Mouse (Mus musculus) naive thymus-derived CD4-positive, alpha-beta T cell, adult 2 months (primary cell): ENCODE data around the gene Rpgrip1l.

ENCODE experiments used
- DNase-seq: peaks from one replicate; pipeline ENCODE4 v3.0.0-alpha.2; 2011; ENCODE audit warnings: low read depth

Rpgrip1l gene

GRCm38 (mm10) chr8:91273493-91273892, 39.6 kb downstream of the Rpgrip1l start:
- no peak for DNase-seq

GRCm38 (mm10) chr8:91269374-91269958, 43.6 kb downstream of the Rpgrip1l start:
- DNase-seq = no peak

DNA sequence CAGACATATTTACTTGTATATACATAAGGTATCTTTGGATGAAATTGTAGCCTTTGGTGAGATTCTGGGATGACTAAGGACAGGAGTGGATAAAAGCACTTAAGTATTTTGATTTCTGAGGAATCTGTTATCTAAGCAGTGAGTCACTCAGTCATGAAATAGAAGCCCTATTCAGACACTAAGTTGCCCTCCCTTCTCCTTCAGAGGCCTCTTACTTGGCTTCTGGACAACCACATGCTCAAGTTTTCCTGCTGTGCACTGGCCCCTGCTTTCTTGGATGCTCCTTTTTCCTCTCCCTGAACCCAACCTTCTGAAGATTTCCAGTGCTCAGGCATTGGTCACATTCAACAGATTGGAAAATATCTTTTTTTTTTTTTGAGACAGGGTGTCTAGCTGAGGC, 48.5 kb downstream of the Rpgrip1l start:
- no peak for DNase-seq

GRCm38 (mm10) chr8:91263939-91264338, 49.1 kb downstream of the Rpgrip1l start:
- DNase-seq = no peak

GRCm38 (mm10) chr8:91261598-91261997, 51.5 kb downstream of the Rpgrip1l start:
- DNase-seq = no peak

DNA sequence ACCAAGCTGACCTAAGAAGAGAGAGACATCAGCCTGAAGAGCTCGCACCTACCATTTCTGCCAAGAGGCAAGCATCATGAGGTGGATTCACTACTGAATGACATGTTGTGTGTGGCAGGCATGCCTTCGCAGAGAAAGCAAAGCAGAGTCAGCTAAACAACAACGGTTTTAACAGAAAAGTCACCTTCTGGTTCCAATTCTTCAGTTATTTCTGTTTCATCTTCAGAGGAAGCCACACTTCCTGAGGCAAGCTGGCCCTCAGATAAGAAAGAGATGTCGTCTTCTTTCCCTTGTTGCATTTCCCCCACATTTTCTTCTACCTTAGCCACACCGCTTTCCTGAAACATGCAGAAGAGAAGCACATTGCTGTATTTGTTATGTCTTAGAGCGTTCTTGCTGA, 62.1 kb downstream of the Rpgrip1l start:
- DNase-seq = peak; percentile 10

GRCm38 (mm10) chr8:91249758-91250466, 63.1 kb downstream of the Rpgrip1l start:
- DNase-seq = no peak

DNA sequence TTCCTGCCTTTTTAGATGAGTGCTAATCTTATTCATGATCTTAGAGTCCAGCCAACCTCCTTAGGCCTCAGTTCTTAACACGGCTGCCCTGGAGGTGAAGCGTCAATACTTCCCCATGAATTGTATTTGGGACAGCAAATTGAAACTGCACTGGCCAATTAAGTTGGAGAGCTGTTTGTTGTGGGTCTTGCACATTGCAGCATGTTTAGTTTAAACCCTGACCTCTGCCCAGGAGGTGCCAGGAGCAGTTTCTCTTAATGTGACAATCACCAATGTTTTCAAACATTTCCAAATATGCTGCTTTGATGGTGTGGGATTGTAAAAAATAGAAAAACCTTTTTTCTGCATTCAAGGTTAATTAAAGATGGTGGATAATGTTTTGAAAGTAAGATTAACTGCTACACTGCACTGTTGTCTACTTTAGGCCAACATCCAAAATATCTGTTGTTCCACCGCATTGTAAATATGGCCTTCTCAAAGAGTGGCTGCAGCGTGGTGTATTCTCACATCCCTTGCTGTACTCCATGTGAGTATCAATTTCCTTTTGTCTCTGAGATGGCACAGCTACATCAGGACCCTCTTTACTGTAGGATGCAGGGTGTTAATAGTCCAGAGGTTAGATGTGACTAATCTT, 67.1 kb downstream of the Rpgrip1l start:
- no peak for DNase-seq

DNA sequence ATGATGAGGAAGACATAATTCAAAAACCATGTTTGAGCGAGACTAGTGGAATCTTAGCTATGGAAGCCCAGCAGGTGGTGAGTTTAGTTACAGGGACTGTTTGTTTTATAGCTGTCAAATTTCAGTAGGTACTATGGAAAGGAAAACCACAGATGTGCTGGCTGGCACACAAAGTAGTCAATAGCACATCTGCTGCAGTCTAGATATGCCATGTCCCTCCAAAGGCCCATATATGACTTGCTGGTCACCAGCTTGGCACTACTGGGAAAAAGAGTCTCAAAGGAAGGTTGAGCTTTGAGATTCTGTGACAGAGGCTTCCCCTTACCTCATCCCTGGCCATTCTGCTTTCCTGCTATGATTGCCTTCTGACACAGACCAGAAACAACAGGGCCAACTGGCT, 70.3 kb downstream of the Rpgrip1l start:
- DNase-seq = no peak

- DNase-seq = no peak
Measured at GRCm38 (mm10) chr8:91241873-91242519, 71.1 kb downstream of the Rpgrip1l start.

DNA sequence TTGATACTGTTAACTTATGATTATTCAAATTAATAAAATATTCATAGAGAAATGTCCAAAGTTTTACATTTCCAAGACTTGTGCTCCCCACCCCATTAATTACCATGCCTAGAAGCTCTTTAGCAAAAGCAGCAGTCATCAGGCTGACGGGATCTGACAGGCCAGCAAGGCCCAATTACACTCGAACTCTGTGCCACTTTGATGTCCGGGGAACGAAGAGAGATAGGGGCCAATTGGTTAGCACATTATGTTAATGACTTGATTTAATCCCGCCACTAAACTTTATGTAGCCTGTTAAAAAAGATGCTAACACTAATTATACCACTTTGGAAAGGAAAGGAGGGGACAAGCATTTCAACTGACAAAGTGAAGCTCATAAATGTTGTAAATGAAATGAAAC, 71.7 kb downstream of the Rpgrip1l start:
- no peak for DNase-seq

DNA sequence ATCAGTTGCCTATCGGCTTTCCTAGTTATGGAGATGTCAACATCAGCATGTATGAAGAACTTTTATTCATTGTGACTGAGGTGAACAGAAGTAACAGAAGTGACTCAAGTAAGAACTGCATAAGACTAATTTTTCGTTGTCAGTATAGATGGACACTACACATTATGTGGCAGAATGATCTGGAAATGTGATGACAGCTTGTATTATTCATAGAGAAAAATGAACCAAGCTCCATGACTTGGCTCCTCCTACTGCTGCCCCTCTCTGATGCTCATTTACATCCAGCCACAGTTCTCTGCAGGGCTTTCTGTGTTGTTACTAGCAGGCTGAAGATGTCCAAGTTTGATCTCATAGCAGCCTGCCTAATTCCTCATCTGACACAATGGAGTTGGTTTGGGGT, 75.9 kb downstream of the Rpgrip1l start:
- no peak for DNase-seq

DNA sequence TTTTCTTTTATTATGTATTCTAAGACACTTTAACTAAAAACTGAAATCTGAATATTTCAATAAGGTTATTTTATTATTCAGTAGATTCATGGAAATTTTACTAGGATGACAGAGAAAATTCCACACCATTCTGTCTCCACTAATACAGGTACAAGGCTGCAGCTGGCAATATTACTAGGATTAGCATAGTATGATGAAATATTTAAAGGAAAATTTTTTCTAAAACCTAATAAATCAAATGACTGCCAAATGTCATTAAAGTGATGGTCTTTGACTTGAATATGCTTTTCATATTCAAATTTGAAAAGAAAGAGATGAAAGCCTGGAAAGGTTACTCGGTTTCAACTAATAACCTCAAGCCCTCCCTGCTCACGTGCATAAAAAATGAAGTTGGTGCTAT, 79.0 kb downstream of the Rpgrip1l start:
- DNase-seq = no peak

- no peak for DNase-seq
Measured at GRCm38 (mm10) chr8:91227421-91227841, 85.6 kb downstream of the Rpgrip1l start.

DNA sequence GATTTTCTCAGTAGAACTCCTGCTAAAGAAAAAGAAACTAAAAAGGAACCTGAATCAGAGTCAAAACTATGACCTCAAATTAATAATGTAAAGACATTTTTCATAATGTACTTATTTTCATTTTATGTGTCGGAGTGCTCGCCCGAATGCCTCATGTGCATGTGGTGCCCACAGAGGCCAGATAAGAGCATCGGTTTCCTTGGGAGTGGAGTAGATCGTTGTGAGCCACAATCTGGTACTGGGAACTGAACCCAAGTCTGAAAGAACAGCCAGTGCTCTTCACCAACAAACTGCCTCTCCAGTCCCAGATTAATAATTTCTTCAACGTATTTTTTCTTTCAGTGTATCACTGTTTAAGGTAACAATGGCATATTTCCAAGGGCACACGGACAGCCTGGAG, 88.8 kb downstream of the Rpgrip1l start:
- DNase-seq = no peak

DNA sequence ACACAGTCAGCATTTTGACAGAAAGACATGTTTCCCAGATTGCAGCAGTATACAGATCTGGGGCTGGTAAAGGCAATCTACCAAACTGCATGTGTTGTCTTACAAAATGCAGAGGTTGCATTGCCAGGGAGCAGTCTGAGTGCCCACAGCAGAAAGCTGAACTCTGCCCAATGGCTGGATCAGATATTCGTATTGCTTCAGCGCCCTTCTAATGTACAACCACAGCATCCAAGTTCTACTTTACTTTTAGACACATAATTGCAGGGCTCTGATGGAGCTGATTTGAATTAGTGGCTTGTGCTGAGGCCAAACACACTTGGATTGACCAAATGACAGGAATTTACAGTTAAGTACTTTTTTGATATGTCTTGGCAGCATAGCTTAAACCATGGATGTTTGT, 91.2 kb downstream of the Rpgrip1l start:
- no peak for DNase-seq

DNA sequence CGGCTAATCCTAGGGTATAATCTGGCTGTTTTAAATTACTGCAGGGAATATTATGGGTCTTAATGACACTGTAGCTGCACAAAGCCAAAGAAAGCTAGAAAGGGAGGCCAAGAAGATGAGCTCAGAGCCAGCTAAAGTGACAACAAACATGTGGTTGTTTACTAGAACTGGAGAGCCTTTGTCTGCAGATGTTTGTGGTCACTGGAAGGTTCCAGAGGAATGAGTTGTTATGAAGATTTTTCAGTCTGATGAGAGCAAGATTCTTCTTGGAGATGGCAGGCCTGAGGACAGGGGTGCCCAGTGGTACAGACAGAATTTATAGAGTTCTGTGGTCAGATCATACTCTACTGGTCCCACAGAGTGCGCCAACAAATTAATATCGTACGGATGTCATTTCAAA, 94.8 kb downstream of the Rpgrip1l start:
- DNase-seq = no peak

DNA sequence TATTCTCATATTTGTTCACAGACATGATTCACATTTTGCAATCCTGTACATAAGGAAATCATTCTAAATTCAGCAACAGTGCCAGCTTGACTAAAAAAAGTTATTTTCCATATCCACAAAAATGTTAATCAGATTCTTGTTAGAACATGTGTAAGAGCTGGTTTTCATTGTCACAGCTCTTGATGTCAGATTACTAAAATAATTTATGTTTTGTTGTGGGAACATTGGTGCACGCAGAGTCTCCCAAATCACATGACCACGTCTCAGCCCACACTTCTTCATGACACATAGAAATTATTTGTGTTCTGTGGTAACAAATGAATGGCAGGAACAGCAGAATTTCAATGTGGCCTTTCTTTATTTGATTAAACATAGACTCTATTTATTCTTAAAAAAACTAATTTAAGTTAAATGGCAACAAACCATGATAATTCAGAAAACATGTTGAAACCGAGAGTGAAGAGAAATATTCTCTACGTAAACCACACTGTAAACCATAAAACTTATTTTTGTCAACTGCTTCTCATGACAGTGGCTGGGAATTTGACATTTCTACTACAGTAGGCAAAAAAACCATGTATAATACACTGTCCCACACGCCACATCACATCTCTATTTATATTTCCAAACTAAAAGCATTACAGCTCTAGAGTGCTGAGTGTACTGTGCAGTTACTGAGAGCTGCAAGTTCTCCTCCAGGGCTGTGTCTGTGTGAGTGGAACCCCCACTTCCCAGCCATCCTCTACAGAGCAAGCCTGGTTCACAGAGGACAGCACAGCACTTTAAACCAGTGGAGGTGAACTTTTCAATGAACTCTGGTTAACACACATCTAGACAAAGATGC, 95.8 kb downstream of the Rpgrip1l start:
- no peak for DNase-seq

DNA sequence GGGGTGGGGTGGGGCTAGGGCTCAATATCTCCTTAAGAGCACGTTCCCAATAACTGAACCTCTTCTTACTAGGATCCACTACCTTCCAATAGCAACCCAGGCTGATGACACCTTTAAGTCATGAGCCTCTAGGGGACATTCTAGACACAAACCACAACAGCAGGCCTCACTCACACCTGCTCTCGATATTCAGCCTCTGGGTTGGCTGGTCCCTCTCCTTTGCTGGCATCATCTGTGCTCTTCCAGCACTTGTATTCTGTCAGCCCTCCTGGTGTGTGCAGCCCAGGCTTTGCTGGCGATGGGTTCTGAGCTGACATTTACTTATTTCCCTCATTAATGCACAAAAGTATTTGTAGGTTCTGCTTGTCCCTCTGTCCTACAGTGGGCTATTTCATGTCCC, 98.8 kb downstream of the Rpgrip1l start:
- no peak for DNase-seq

GRCm38 (mm10) chr8:91212948-91213347, 100.1 kb downstream of the Rpgrip1l start:
- no peak for DNase-seq

DNA sequence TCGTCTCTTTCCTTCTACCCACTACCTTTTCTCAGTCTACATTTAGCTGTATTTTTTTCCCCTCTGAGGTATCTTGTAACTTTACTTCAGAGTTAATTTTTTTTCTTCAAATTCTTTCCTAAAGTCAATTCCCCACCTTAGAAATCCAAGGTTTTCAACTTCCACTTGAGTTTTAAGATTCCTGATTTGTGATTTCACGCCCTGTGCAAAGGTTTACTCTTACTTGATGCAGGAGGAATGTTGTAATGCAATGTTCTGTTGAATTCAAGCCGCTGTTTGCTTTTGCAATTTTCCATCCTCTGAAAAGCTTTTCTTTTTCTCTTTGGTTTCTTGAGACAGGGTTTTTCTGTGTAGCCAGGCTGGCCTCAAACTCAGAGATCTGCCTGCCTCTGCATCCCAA, 103.4 kb downstream of the Rpgrip1l start:
- no peak for DNase-seq

GRCm38 (mm10) chr8:91207676-91208075, 105.4 kb downstream of the Rpgrip1l start:
- no peak for DNase-seq
